Mouse (Mus musculus) cerebellum, adult 2 months (tissue): Measurements from ENCODE around the gene Tas2r138.

Source experiments
- CTCF ChIP-seq: fragments of 200-500 bp; IDR thresholded peaks from 2 replicates; pipeline ENCODE4 v1.5.1; 2011; ENCODE audit warnings: low read depth, mild to moderate bottlenecking, control low read depth, low read length, moderate library complexity, borderline replicate concordance; ENCODE audit not compliant: insufficient read depth
- POLR2A ChIP-seq: fragments of 200-500 bp; IDR thresholded peaks from 2 replicates; pipeline ENCODE4 v1.6.1; 2011; ENCODE audit warnings: low read length, control low read depth, borderline replicate concordance; ENCODE audit not compliant: insufficient read depth

GRCm38 (mm10) chr6:40569187-40569586 lies 43.9 kb downstream of the Tas2r138 start, which contains the start of gene Olfr460:
- TF ChIP-seq CTCF: no peak
- TF ChIP-seq POLR2A: no peak
